Mouse (Mus musculus) MEL (cell line): ENCODE data around the gene Ppp6r2. TPM values are rescaled to one million over a fixed set of nuclear protein-coding genes. Genes with fewer than 3 reads are reported as not detected.

Experiments used
- DNase-seq: peaks from one replicate; pipeline ENCODE4 v3.0.0; 2011; ENCODE audit warnings: low read depth, low spot score
- H3K27ac ChIP-seq: 2 replicates; pipeline ENCODE4 v1.5.1; 2012; ENCODE audit warnings: low read depth, mild to moderate bottlenecking, control low read depth, low read length, moderate library complexity; ENCODE audit not compliant: control insufficient read depth
- H3K27me3 ChIP-seq, 2 experiments: fragments of 150-350 bp in 1 of 2; sonication (generic) in 1 of 2; 2 replicates each; pipeline ENCODE4 v1.6.1; 2012; ENCODE audit warnings: low read length in 2 of 2, mild to moderate bottlenecking in 2 of 2, improper control_type of control experiment in 1 of 2, moderate library complexity in 1 of 2; ENCODE audit not compliant: insufficient read depth in 2 of 2, control insufficient read depth in 1 of 2
- H3K36me3 ChIP-seq, 2 experiments: 2 replicates each; pipeline ENCODE4 v1.6.1; 2012 to 2014; ENCODE audit warnings: low read length in 2 of 2, improper control_type of control experiment in 1 of 2, inconsistent platforms in 1 of 2, mild to moderate bottlenecking in 1 of 2; ENCODE audit not compliant: insufficient read depth in 2 of 2, control insufficient read depth in 1 of 2
- H3K4me1 ChIP-seq, 2 experiments: fragments of 150-350 bp in 1 of 2; sonication (generic) in 1 of 2; 2 replicates each; pipeline ENCODE4 v1.6.1; 2012; ENCODE audit warnings: low read length in 2 of 2, improper control_type of control experiment in 1 of 2, mild to moderate bottlenecking in 1 of 2; ENCODE audit not compliant: insufficient read depth in 2 of 2, control insufficient read depth in 1 of 2
- H3K4me3 ChIP-seq, 2 experiments: fragments of 150-350 bp in 1 of 2; sonication (generic) in 1 of 2; 2 replicates each; pipeline ENCODE4 v1.5.1; 2012; ENCODE audit warnings: low read depth in 2 of 2, low read length in 2 of 2, mild to moderate bottlenecking in 2 of 2, moderate library complexity in 2 of 2, control low read depth in 1 of 2, improper control_type of control experiment in 1 of 2; ENCODE audit not compliant: control insufficient read depth in 1 of 2, insufficient read depth in 1 of 2
- H3K79me2 ChIP-seq: 2 replicates; pipeline ENCODE4 v1.6.1; 2012; ENCODE audit warnings: mild to moderate bottlenecking, low read length, moderate library complexity; ENCODE audit not compliant: control insufficient read depth, poor library complexity, insufficient read depth
- H3K9ac ChIP-seq: 2 replicates; pipeline ENCODE4 v1.6.1; 2012; ENCODE audit warnings: low read depth, mild to moderate bottlenecking, control low read depth, low read length, moderate library complexity; ENCODE audit not compliant: control insufficient read depth, poor library complexity, severe bottlenecking
- H3K9me3 ChIP-seq: fragments of 150-350 bp; sonication (generic); replicated peaks from 2 replicates; pipeline ENCODE4 v1.6.1; 2012; ENCODE audit warnings: mild to moderate bottlenecking, low read length, improper control_type of control experiment, moderate library complexity; ENCODE audit not compliant: insufficient read depth
- BHLHE40 ChIP-seq: IDR thresholded peaks from 2 replicates; pipeline ENCODE4 v1.6.1; 2012; ENCODE audit warnings: low read depth, mild to moderate bottlenecking, inconsistent platforms, low read length, improper control_type of control experiment, borderline replicate concordance
- CHD1 ChIP-seq: IDR thresholded peaks from 2 replicates; pipeline ENCODE4 v1.6.1; 2012; ENCODE audit warnings: low read depth, mild to moderate bottlenecking, inconsistent platforms, low read length, improper control_type of control experiment
- CHD2 ChIP-seq: IDR thresholded peaks from 2 replicates; pipeline ENCODE4 v1.6.1; 2011; ENCODE audit warnings: low read length, improper control_type of control experiment
- E2F4 ChIP-seq: IDR thresholded peaks from 2 replicates; pipeline ENCODE4 v1.6.1; 2011; ENCODE audit warnings: low read depth, low read length, improper control_type of control experiment, borderline replicate concordance
- ELF1 ChIP-seq: IDR thresholded peaks from 2 replicates; pipeline ENCODE4 v1.6.1; 2014; ENCODE audit warnings: low read depth, mild to moderate bottlenecking, inconsistent platforms, low read length, improper control_type of control experiment, moderate library complexity
- EP300 ChIP-seq, 2 experiments: IDR thresholded peaks; 2 replicates each; pipeline ENCODE4 v1.6.1; 2011; ENCODE audit warnings: improper control_type of control experiment in 2 of 2, low read length in 2 of 2, low read depth in 1 of 2, mild to moderate bottlenecking in 1 of 2
- ETS1 ChIP-seq: IDR thresholded peaks from 2 replicates; pipeline ENCODE4 v1.6.1; 2012; ENCODE audit warnings: low read depth, mild to moderate bottlenecking, inconsistent platforms, low read length, improper control_type of control experiment, moderate library complexity
- GABPA ChIP-seq: IDR thresholded peaks from 2 replicates; pipeline ENCODE4 v1.6.1; 2012; ENCODE audit warnings: low read depth, mild to moderate bottlenecking, inconsistent platforms, low read length, improper control_type of control experiment, moderate library complexity
- HCFC1 ChIP-seq: IDR thresholded peaks from 2 replicates; pipeline ENCODE4 v1.6.1; 2012; ENCODE audit warnings: low read depth, mild to moderate bottlenecking, inconsistent platforms, low read length, improper control_type of control experiment, moderate library complexity
- JUND ChIP-seq: IDR thresholded peaks from 2 replicates; pipeline ENCODE4 v1.6.1; 2011; ENCODE audit warnings: low read depth, mild to moderate bottlenecking, improper control_type of control experiment, low read length
- KAT2A ChIP-seq: conservative IDR thresholded peaks from 2 replicates; pipeline ENCODE4 v1.6.1; 2012; ENCODE audit warnings: low read depth, low read length, improper control_type of control experiment, inconsistent platforms
- MAFK ChIP-seq: IDR thresholded peaks from 2 replicates; pipeline ENCODE4 v1.6.1; 2011; ENCODE audit warnings: low read depth, mild to moderate bottlenecking, low read length, improper control_type of control experiment, borderline replicate concordance
- MAX ChIP-seq: IDR thresholded peaks from 2 replicates; pipeline ENCODE4 v1.6.1; 2011; ENCODE audit warnings: low read length, improper control_type of control experiment
- MAZ ChIP-seq: IDR thresholded peaks from 2 replicates; pipeline ENCODE4 v1.6.1; 2012; ENCODE audit warnings: low read depth, mild to moderate bottlenecking, inconsistent platforms, low read length, improper control_type of control experiment
- MEF2A ChIP-seq: IDR thresholded peaks from 2 replicates; pipeline ENCODE4 v1.6.1; 2014; ENCODE audit warnings: low read depth, mild to moderate bottlenecking, inconsistent platforms, low read length, improper control_type of control experiment; ENCODE audit not compliant: poor library complexity, insufficient replicate concordance, severe bottlenecking; ENCODE audit errors: extremely low read depth
- MXI1 ChIP-seq: IDR thresholded peaks from 2 replicates; pipeline ENCODE4 v1.6.1; 2011; ENCODE audit warnings: mild to moderate bottlenecking, low read depth, low read length, improper control_type of control experiment
- MYC ChIP-seq: IDR thresholded peaks from 2 replicates; pipeline ENCODE4 v1.6.1; 2011; ENCODE audit warnings: low read depth, mild to moderate bottlenecking, low read length, improper control_type of control experiment, moderate library complexity
- NELFE ChIP-seq: IDR thresholded peaks from 2 replicates; pipeline ENCODE4 v1.6.1; 2011; ENCODE audit warnings: low read depth, low read length, improper control_type of control experiment
- NRF1 ChIP-seq: IDR thresholded peaks from 2 replicates; pipeline ENCODE4 v1.6.1; 2014; ENCODE audit warnings: low read depth, mild to moderate bottlenecking, inconsistent platforms, low read length, improper control_type of control experiment, moderate library complexity; ENCODE audit not compliant: poor library complexity, insufficient read depth, severe bottlenecking
- POLR2A ChIP-seq, 2 experiments: IDR thresholded peaks; 2 replicates each; pipeline ENCODE4 v1.6.1; 2011 to 2012; ENCODE audit warnings: low read length in 2 of 2, mild to moderate bottlenecking in 2 of 2, control low read depth in 1 of 2, improper control_type of control experiment in 1 of 2, low read depth in 1 of 2, moderate library complexity in 1 of 2; ENCODE audit not compliant: control insufficient read depth in 1 of 2, insufficient read depth in 1 of 2, poor library complexity in 1 of 2
- POLR2AphosphoS2 ChIP-seq: IDR thresholded peaks from 2 replicates; pipeline ENCODE4 v1.6.1; 2011; ENCODE audit warnings: low read length, improper control_type of control experiment
- POLR2AphosphoS5 ChIP-seq: IDR thresholded peaks from 2 replicates; pipeline ENCODE4 v1.6.1; 2012; ENCODE audit warnings: low read depth, borderline replicate concordance, mild to moderate bottlenecking, inconsistent platforms, low read length, moderate library complexity, mixed read lengths
- RAD21 ChIP-seq: IDR thresholded peaks from 2 replicates; pipeline ENCODE4 v1.6.1; 2011; ENCODE audit warnings: mild to moderate bottlenecking, low read depth, low read length, improper control_type of control experiment
- RCOR1 ChIP-seq: IDR thresholded peaks from 2 replicates; pipeline ENCODE4 v1.6.1; 2012; ENCODE audit warnings: low read depth, mild to moderate bottlenecking, inconsistent platforms, low read length, improper control_type of control experiment
- SMC3 ChIP-seq: IDR thresholded peaks from 2 replicates; pipeline ENCODE4 v1.6.1; 2011; ENCODE audit warnings: low read depth, low read length, improper control_type of control experiment
- TAL1 ChIP-seq: IDR thresholded peaks from 2 replicates; pipeline ENCODE4 v1.6.1; 2012; ENCODE audit warnings: mild to moderate bottlenecking, inconsistent platforms, low read length, moderate library complexity, mixed read lengths
- TBP ChIP-seq: IDR thresholded peaks from 2 replicates; pipeline ENCODE4 v1.8.0; 2011; ENCODE audit warnings: low read depth, low read length, improper control_type of control experiment
- TCF12 ChIP-seq: IDR thresholded peaks from 2 replicates; pipeline ENCODE4 v1.6.1; 2014; ENCODE audit warnings: low read depth, mild to moderate bottlenecking, inconsistent platforms, low read length, improper control_type of control experiment, moderate library complexity
- UBTF ChIP-seq: IDR thresholded peaks from 2 replicates; pipeline ENCODE4 v1.6.1; 2012; ENCODE audit warnings: low read depth, mild to moderate bottlenecking, inconsistent platforms, low read length, improper control_type of control experiment, moderate library complexity, borderline replicate concordance; ENCODE audit not compliant: insufficient read depth
- USF1 ChIP-seq: IDR thresholded peaks from 2 replicates; pipeline ENCODE4 v1.6.1; 2014; ENCODE audit warnings: low read depth, mild to moderate bottlenecking, inconsistent platforms, low read length, improper control_type of control experiment, moderate library complexity
- USF2 ChIP-seq, 2 experiments: IDR thresholded peaks; 2 replicates each; pipeline ENCODE4 v1.6.1; 2011 to 2012; ENCODE audit warnings: improper control_type of control experiment in 2 of 2, low read length in 2 of 2, borderline replicate concordance in 1 of 2, inconsistent platforms in 1 of 2, low read depth in 1 of 2, mild to moderate bottlenecking in 1 of 2; ENCODE audit not compliant: insufficient read depth in 1 of 2
- ZKSCAN1 ChIP-seq: IDR thresholded peaks from 2 replicates; pipeline ENCODE4 v1.6.1; 2012; ENCODE audit warnings: low read depth, mild to moderate bottlenecking, inconsistent platforms, low read length, improper control_type of control experiment, moderate library complexity
- ZMIZ1 ChIP-seq: IDR thresholded peaks from 2 replicates; pipeline ENCODE4 v1.6.1; 2012; ENCODE audit warnings: low read depth, mild to moderate bottlenecking, inconsistent platforms, low read length, improper control_type of control experiment, moderate library complexity
- ZNF384 ChIP-seq: IDR thresholded peaks from 2 replicates; pipeline ENCODE4 v1.6.1; 2012; ENCODE audit warnings: low read depth, mild to moderate bottlenecking, inconsistent platforms, low read length, improper control_type of control experiment
- polyA plus RNA-seq, 2 experiments: library from polyadenylated mRNA; stranded (reverse) in 1 of 2; unstranded in 1 of 2; fragments of >175 nt in 1 of 2; fragments of >200 nt in 1 of 2; gene quantifications; 2 replicates each; pipeline versions ENCODE4 v1.2.1 to v1.2.4; 2012; ENCODE audit warnings: low replicate concordance in 2 of 2, low read depth in 1 of 2; ENCODE audit not compliant: insufficient read length in 2 of 2, insufficient read depth in 1 of 2, missing spikeins in 1 of 2
- total RNA-seq: library from RNA; depleted of rRNA; stranded (reverse); fragments of 300-350 nt; gene quantifications from 2 replicates; pipeline ENCODE4 v1.2.3, GENCODE M21; 2012

Gene Ppp6r2
- total and polyA plus RNA-seq, 3 experiments: 15.5 to 23.2 TPM; not detected in 1

- no peaks in the 10 kb centered on the region for H3K27me3 ChIP-seq
- peaks cover 0 to 28% of the 10 kb centered on the region in 2 experiments; a peak in 2 of 4 replicates for H3K36me3 ChIP-seq
- no peaks in the 10 kb centered on the region for H3K9me3 ChIP-seq
- peak overlapping the region; percentile 80 for H3K27ac ChIP-seq
- H3K4me3 ChIP-seq: peak overlapping the region; percentile 84 to 88
- peak overlapping the region; percentile 86 for H3K9ac ChIP-seq
- DNase-seq: peak; percentile 93
- peaks cover 21% of the 10 kb centered on the region in 2 experiments for H3K4me1 ChIP-seq
- H3K79me2 ChIP-seq: peaks cover 14% of the 10 kb centered on the region
- TF ChIP-seq POLR2AphosphoS5 (no peak), TAL1 (no peak), CHD2 (no peak), TBP (peak; percentile 62; the same call in 1 of the 2 replicates), ZKSCAN1 (peak; percentile 69; the same call in 1 of the 2 replicates), CHD1 (peak; percentile 52; the same call in 1 of the 2 replicates), MAZ (peak; percentile 54; the same call in 1 of the 2 replicates), RCOR1 (no peak), NELFE (peak; percentile 42), POLR2A (IDR thresholded peaks at IDR 0.05; ENCODE audit: control insufficient read depth in 1 of 2, insufficient read depth in 1 of 2, low read depth in 1 of 2, low read length in 2 of 2, poor library complexity in 1 of 2) (peak in 1 of 2 experiments; percentile 43; a peak in 1 of 4 replicates), ZMIZ1 (no peak), KAT2A (0 out of 2 replicates have a peak, but pooled peaks have one; percentile 22), EP300 (IDR thresholded peaks at IDR 0.05; ENCODE audit: low read depth in 1 of 2, low read length in 2 of 2) (peak in 1 of 2 experiments; percentile 7; a peak in 1 of 4 replicates), TCF12 (no peak), MAFK (no peak), MAX (no peak), RAD21 (peak; percentile 90), ETS1 (peak; percentile 27; the same call in 1 of the 2 replicates), USF2 (IDR thresholded peaks at IDR 0.05; ENCODE audit: borderline replicate concordance in 1 of 2, insufficient read depth in 1 of 2, low read depth in 1 of 2, low read length in 2 of 2) (no peak), MXI1 (peak; percentile 76; the same call in 1 of the 2 replicates), MYC (0 out of 2 replicates have a peak, but pooled peaks have one; percentile 19), USF1 (no peak), MEF2A (no peak), NRF1 (no peak), E2F4 (no peak), GABPA (no peak), UBTF (0 out of 2 replicates have a peak, but pooled peaks have one; percentile 14), SMC3 (peak; percentile 78), POLR2AphosphoS2 (peak; percentile 26; the same call in 1 of the 2 replicates), HCFC1 (peak; percentile 59), JUND (no peak), ELF1 (peak; percentile 51; the same call in 1 of the 2 replicates), BHLHE40 (0 out of 2 replicates have a peak, but pooled peaks have one; percentile 16), ZNF384 (peak; percentile 98)
Observed at GRCm38 (mm10) chr15:89209886-89210761, 1.2 kb upstream of the Ppp6r2 start.
